Mouse (Mus musculus) limb, embryonic 11.5 days (tissue): ENCODE data around the gene Ankar. TPM values are rescaled to one million over a fixed set of nuclear protein-coding genes. Genes with fewer than 3 reads are reported as not detected.

Experiments used
- ATAC-seq: fragments of 200-750 bp; cut with Nextera tagmentation; 2 replicates; pipeline ENCODE4 v1.8.0; 2017; ENCODE audit warnings: low read depth; ENCODE audit not compliant: insufficient number of reproducible peaks, low FRiP score, low TSS enrichment
- DNase-seq: peaks from one replicate; pipeline ENCODE4 v3.0.0-alpha.2; 2015; ENCODE audit warnings: low spot score
- H3K27ac ChIP-seq: fragments of 300-500 bp; sonication (generic); replicated peaks from 2 replicates; pipeline ENCODE4 v1.5.1; 2014; ENCODE audit warnings: low read depth, mild to moderate bottlenecking, low read length
- H3K27me3 ChIP-seq: fragments of 300-500 bp; sonication (generic); 2 replicates; pipeline ENCODE4 v1.6.1; 2014; ENCODE audit warnings: mild to moderate bottlenecking, low read length, mixed read lengths; ENCODE audit not compliant: control insufficient read depth, insufficient read depth
- H3K36me3 ChIP-seq: fragments of 300-500 bp; sonication (generic); 2 replicates; pipeline ENCODE4 v1.6.1; 2014; ENCODE audit warnings: mild to moderate bottlenecking, low read length, moderate library complexity, mixed read lengths; ENCODE audit not compliant: control insufficient read depth, insufficient read depth
- H3K4me1 ChIP-seq: fragments of 300-500 bp; sonication (generic); 2 replicates; pipeline ENCODE4 v1.6.1; 2014; ENCODE audit warnings: low read length, mixed read lengths; ENCODE audit not compliant: control insufficient read depth, insufficient read depth
- H3K4me2 ChIP-seq: fragments of 300-500 bp; sonication (generic); 2 replicates; pipeline ENCODE4 v1.6.1; 2014; ENCODE audit warnings: low read depth, mild to moderate bottlenecking, moderate library complexity; ENCODE audit not compliant: severe bottlenecking
- H3K4me3 ChIP-seq: fragments of 300-500 bp; sonication (generic); 2 replicates; pipeline ENCODE4 v1.5.1; 2014; ENCODE audit warnings: low read depth, low read length
- H3K9ac ChIP-seq: fragments of 300-500 bp; sonication (generic); 2 replicates; pipeline ENCODE4 v1.6.1; 2014; ENCODE audit warnings: mild to moderate bottlenecking, low read length
- H3K9me3 ChIP-seq: fragments of 300-500 bp; sonication (generic); 2 replicates; pipeline ENCODE4 v1.6.1; 2016; ENCODE audit warnings: low read length; ENCODE audit not compliant: control insufficient read depth
- whole genome bisulfite sequencing: fragments of 180-500 bp; shearing (Covaris S2); extraction: QIAGEN DNeasy Blood & Tissue Kit; methylation state at CpG from one replicate; pipeline ENCODE4 v1.1.7; 2014; 5-methylcytosine and 5-hydroxymethylcytosine counted together
- polyA plus RNA-seq: library from polyadenylated mRNA; unstranded; fragments of >200 nt; fragmentation: Nextera tagmentation; extraction: Ambion mirVana; gene quantifications from 2 replicates; pipeline ENCODE4 v1.2.1, GENCODE M21; 2014

The Ankar gene
- polyA plus RNA-seq, 1 experiment from 2014 or later = not detected

DNA sequence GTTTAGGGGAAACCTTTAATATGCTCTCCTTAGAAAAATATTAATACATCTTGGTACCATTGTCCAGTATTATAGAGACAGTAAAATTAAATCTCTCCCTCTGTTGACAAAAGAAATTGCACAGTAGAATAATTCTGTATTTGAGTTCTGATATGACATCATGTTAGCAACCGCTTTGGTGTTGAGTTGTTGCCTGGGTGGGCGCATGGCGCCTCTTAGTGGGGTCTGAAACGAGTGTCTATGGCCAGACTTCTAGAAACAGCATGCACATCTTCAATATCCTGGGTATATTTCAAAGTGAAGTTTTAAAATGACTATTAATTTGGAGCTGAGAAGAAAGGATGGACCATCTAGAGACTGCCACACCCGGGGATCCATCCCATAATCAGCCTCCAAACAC lies 97.6 kb downstream of the Ankar start:
- DNase-seq (no peak), ATAC-seq (no peak)
- H3K36me3 ChIP-seq = peaks cover 3% of the 10 kb centered on the region; the same call in 1 of the 2 replicates
- H3K4me1 ChIP-seq = no peaks in the 10 kb centered on the region
- H3K27ac ChIP-seq = no peak overlapping the region
- no peak overlapping the region for H3K4me2 ChIP-seq
- 91% methylated on average over 5 of the region's 5 CpGs for WGBS
- H3K27me3 ChIP-seq = no peaks in the 10 kb centered on the region
- H3K9ac ChIP-seq = no peak overlapping the region
- H3K9me3 ChIP-seq = no peaks in the 10 kb centered on the region
- no peak overlapping the region for H3K4me3 ChIP-seq

DNA sequence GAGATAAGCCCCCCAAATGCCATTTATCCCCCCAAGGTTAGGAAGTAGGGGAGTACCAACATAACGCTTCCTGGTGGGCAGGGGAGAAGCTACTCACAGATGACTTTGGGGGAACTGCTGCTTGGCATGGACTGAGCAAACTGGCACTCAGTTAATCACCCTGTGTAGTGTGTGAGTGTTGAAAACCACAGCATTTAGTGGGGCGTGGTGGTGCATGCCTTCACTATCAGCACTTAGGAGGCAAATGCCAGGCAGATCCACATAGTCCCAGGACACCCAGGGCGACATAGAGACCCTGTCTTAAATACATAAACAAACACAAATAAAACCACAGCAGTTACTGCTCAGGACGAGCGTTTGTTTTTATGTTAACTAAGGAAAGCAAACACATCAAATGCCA lies 98.2 kb downstream of the Ankar start:
- WGBS = 78% methylated on average over 5 of the region's 5 CpGs
- no peaks in the 10 kb centered on the region for H3K4me1 ChIP-seq
- H3K4me3 ChIP-seq = no peak overlapping the region
- H3K27me3 ChIP-seq = no peaks in the 10 kb centered on the region
- ATAC-seq (no peak), DNase-seq (no peak)
- H3K9me3 ChIP-seq = no peaks in the 10 kb centered on the region
- no peak overlapping the region for H3K27ac ChIP-seq
- no peak overlapping the region for H3K9ac ChIP-seq
- H3K4me2 ChIP-seq = no peak overlapping the region
- peaks cover 3% of the 10 kb centered on the region; the same call in 1 of the 2 replicates for H3K36me3 ChIP-seq

DNA sequence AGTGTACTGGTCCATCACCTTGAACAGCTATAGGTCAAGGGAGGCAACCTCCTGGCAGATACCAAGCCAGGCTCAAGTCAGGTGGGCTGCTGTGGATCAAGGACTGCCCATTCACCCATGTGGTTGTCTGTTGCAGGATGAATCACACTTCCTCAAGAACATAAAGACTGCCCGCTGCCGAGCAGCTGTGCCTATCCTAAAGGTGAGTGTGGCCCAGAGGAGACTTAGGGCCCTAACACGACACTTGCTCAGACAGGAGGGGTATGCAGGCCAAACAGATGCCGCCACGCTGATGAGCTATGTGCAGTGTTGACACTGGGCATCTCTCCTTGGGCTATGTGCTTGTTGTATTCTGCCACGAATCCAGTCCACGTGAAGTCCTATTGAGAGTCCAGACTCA lies 99.1 kb downstream of the Ankar start:
- H3K4me3 ChIP-seq = no peak overlapping the region
- ATAC-seq = no peak
- H3K9me3 ChIP-seq = no peaks in the 10 kb centered on the region
- H3K9ac ChIP-seq = no peak overlapping the region
- H3K4me1 ChIP-seq = no peaks in the 10 kb centered on the region
- H3K36me3 ChIP-seq = peaks cover 6% of the 10 kb centered on the region; the same call in 1 of the 2 replicates
- WGBS = 92% methylated on average over 7 of the region's 7 CpGs
- DNase-seq = no peak
- H3K27ac ChIP-seq = no peak overlapping the region
- no peaks in the 10 kb centered on the region for H3K27me3 ChIP-seq
- H3K4me2 ChIP-seq = no peak overlapping the region

DNA sequence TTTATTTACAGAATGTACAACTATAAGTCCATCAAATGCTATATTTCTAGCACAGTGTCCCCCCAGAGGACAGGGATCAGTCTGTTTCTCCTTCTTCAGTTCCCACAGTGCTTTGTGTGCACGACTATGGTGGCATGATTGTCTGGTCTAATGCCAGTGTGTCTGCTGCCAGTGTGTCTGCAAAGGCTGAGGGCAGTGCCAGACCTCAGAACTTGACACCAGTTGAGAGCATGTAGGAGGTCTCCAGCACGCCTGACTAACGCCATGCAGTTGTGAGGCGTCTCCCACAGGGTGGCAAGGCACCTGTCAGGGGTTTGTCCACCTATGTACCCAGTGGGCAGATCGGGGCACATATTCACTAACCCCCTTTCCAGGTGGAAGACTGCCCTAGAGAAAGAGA lies 99.6 kb downstream of the Ankar start:
- Histone ChIP-seq H3K4me3 (no peak overlapping the region), H3K36me3 (peaks cover 7% of the 10 kb centered on the region; the same call in 1 of the 2 replicates), H3K4me2 (no peak overlapping the region), H3K9ac (no peak overlapping the region), H3K27me3 (no peaks in the 10 kb centered on the region), H3K27ac (no peak overlapping the region), H3K9me3 (no peaks in the 10 kb centered on the region), H3K4me1 (no peaks in the 10 kb centered on the region)
- no peak for DNase-seq
- no peak for ATAC-seq
- 91% methylated on average over 5 of the region's 5 CpGs for WGBS

DNA sequence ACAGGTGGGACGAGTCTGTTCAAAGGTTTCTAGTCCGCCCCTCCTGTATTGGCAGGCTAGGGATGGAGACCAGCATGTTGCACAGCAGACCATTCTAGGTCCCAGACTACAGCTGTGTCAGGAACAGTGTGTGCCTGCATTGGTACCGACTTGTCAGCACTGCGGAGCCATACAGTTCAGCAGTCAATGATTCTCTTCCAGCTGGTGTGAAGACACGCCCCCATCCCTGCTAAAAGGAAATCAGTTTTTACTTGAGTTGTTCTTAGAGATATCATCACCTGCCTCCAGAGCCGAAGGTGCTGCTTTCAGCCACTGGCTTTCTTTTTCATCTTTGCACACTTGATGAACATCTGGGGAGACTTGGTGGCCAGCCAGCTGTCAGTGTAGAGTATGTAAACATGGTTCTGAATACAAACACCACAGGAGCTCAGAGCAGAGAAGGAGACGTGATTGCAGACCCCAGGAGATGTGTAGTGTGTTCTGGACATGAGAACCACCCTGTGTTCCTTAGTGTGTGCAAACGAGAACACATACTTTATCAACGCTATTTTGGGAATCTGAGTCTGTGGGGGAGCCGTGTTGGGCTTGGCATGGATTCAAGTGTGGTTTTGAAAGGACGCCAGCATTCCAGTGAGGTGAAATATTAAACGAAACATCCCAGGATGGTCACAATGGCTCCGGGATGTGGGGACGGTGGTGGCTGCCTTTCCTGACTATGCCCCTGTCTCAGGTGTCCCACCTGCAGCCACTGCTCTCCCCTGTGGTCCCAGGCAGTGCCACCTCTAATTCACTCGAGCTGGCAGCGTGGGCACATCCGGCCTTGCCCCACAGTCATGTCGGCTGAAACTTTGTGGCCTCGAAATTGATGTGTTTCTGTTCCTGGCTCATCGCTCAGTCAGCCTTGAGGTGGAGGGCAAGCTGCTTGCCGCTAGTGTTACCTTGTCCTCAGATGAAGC lies 101.0 kb downstream of the Ankar start:
- no peak overlapping the region for H3K4me3 ChIP-seq
- ATAC-seq (no peak), DNase-seq (no peak)
- no peaks in the 10 kb centered on the region for H3K9me3 ChIP-seq
- WGBS = 87% methylated on average over 21 of the region's 21 CpGs
- H3K4me2 ChIP-seq = no peak overlapping the region
- no peak overlapping the region for H3K9ac ChIP-seq
- peaks cover 7% of the 10 kb centered on the region; the same call in 1 of the 2 replicates for H3K36me3 ChIP-seq
- H3K27me3 ChIP-seq = no peaks in the 10 kb centered on the region
- no peaks in the 10 kb centered on the region for H3K4me1 ChIP-seq
- no peak overlapping the region for H3K27ac ChIP-seq

DNA sequence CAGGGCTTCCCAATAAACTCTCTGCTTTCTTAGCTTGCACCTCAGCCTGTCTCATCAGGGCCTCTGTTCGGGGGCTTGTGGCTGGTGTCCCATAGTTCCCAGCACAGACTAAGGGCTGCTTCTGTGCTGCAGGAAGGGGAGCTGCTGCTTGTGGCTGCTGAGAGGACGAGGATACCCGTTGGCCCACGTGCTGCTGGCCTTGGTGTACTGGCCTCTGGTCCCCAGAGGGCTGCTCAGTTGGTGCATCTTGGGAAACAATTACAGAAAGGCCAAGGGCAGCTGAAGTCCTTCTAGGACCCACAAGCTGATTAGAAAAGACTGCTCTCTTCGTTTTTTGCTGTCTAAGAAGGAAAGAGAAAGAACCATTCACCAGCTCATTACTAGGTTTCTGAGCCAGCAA lies 104.1 kb downstream of the Ankar start:
- Histone ChIP-seq H3K9me3 (no peaks in the 10 kb centered on the region), H3K4me3 (no peak overlapping the region), H3K4me2 (no peak overlapping the region), H3K27me3 (no peaks in the 10 kb centered on the region), H3K36me3 (peaks cover 8% of the 10 kb centered on the region; the same call in 1 of the 2 replicates), H3K4me1 (no peaks in the 10 kb centered on the region), H3K27ac (no peak overlapping the region), H3K9ac (no peak overlapping the region)
- DNase-seq = no peak
- ATAC-seq = no peak
- 84% methylated on average over 5 of the region's 5 CpGs for WGBS

DNA sequence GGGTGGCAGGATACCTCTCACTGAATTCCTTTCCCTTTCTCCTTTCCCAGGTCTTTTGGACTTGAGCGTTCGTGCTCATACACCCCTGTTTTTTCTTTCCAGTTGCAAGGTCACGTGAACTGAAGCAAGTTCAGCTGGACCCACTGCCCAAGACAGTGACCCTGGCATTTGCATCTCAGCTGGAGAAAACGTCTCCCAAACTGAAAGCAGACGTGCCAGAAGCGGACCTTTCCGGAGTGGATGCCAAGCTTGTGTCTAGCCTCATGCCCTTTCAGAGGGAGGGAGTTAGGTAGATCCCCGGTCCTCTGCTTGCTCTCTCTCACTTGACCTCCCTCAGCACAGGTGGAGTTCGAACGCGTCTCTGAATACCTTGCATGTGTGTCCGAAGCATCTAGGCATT lies 104.7 kb downstream of the Ankar start:
- H3K36me3 ChIP-seq = peaks cover 8% of the 10 kb centered on the region; the same call in 1 of the 2 replicates
- WGBS = 90% methylated on average over 12 of the region's 12 CpGs

DNA sequence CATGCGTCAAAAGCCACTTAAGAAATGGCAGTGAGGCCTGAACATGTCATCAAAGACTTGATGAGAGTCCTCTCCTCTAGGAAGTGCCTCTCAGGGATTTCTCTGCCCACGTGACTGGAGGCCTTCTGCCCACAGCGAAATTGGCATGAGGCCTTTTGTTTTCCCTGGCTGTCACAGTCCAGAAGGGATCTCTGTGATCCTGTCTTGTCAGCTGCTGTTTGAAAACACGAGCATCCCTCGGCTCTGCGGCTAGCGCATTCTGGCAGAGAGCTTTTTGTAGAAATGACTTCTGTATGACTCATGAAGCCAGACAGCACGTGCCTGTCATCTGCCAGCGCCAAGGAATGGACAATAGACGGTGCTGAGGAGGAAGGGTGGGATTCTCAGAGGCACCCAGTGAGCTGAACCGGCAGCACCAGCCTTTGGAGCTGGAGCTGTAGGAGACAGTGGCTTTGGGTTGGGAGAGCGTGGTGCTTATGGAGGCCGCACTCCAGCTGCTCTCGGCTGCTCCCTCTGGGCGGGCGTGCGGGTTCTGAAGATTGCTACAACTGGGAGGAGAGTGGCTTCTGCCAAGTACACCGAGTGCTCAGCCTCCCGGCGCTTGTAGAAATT lies 106.9 kb downstream of the Ankar start:
- no peaks in the 10 kb centered on the region for H3K4me1 ChIP-seq
- no peak overlapping the region for H3K27ac ChIP-seq
- no peak overlapping the region for H3K9ac ChIP-seq
- no peaks in the 10 kb centered on the region for H3K9me3 ChIP-seq
- H3K36me3 ChIP-seq = peaks cover 8% of the 10 kb centered on the region; the same call in 1 of the 2 replicates
- H3K4me2 ChIP-seq = no peak overlapping the region
- no peaks in the 10 kb centered on the region for H3K27me3 ChIP-seq
- H3K4me3 ChIP-seq = no peak overlapping the region
- ATAC-seq (no peak), DNase-seq (no peak)
- WGBS = 87% methylated on average over 20 of the region's 20 CpGs

More for the DNA sequence above, 104.7 kb downstream of the Ankar start:
- no peak overlapping the region for H3K4me2 ChIP-seq
- ATAC-seq (no peak), DNase-seq (no peak)
- no peak overlapping the region for H3K27ac ChIP-seq
- H3K4me3 ChIP-seq = no peak overlapping the region
- no peaks in the 10 kb centered on the region for H3K9me3 ChIP-seq
- no peak overlapping the region for H3K9ac ChIP-seq
- H3K27me3 ChIP-seq = no peaks in the 10 kb centered on the region
- no peaks in the 10 kb centered on the region for H3K4me1 ChIP-seq
